ENCODE assay signal across 1 mouse cellular context in the genomic region with DNA sequence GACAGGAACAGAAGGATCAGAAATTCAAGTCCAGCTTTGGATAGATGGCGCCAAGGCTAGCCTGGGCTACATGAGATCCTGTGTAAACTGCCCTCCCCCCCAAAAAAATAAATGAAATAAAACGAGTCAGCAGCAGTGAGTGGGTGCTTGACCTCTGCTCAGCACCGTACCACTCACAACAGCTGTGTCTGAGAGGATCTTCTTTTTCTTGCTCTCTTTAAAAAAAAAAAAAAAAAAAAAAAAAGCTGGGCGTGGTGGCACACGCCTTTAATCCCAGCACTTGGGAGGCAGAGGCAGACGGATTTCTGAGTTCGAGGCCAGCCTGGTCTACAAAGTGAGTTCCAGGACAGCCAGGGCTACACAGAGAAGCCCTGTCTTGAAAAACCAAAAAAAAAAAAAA.
TF ChIP-seq lines count a peak whose summit lies in the region.

No protein-coding gene starts in this region.

TF ChIP-seq in myocyte, 11 proteins besides CTCF, POLR2A, EP300 and RAD21:
- TF ChIP-seq MYOD1 (IDR thresholded peaks at IDR 0.05; ENCODE audit: control insufficient read depth in 1 of 3, insufficient read length in 2 of 3, low read depth in 2 of 3) = peak in 2 of 3 experiments; percentile 23 to 24
